Mouse (Mus musculus): Measurements from ENCODE around the gene Crhr1. TPM values are rescaled to one million over a fixed set of nuclear protein-coding genes. Genes with fewer than 3 reads are reported as not detected.
"Not testable (repeated sequence)": the region's sequence is repeated elsewhere in the genome, so short reads cannot be mapped to it uniquely, and the experiment has no call there.

Crhr1 gene
- total RNA-seq, 2 experiments from 2014 or later = not detected

GRCm38 (mm10) chr11:104190008-104190407 is 57.4 kb downstream of the Crhr1 start:
- no peak for ATAC-seq (replicated peaks; ENCODE audit: poor library complexity)

- no peak for ATAC-seq (replicated peaks; ENCODE audit: poor library complexity)
These were observed 62.7 kb downstream of the Crhr1 start for GRCm38 (mm10) chr11:104195382-104195781.

GRCm38 (mm10) chr11:104195791-104196190 is 63.1 kb downstream of the Crhr1 start:
- peak; percentile 97 for ATAC-seq (replicated peaks; ENCODE audit: poor library complexity)

- ATAC-seq (replicated peaks; ENCODE audit: poor library complexity) = peak; percentile 47; the same call in 1 of the 2 replicates
These were observed 65.2 kb downstream of the Crhr1 start for GRCm38 (mm10) chr11:104197861-104198260.

- no peak for ATAC-seq (replicated peaks; ENCODE audit: poor library complexity)
These were observed 70.6 kb downstream of the Crhr1 start for GRCm38 (mm10) chr11:104203271-104203670.

GRCm38 (mm10) chr11:104206573-104206972 is 73.9 kb downstream of the Crhr1 start:
- no peak for ATAC-seq (replicated peaks; ENCODE audit: poor library complexity)

GRCm38 (mm10) chr11:104209041-104209440 is 76.4 kb downstream of the Crhr1 start:
- ATAC-seq (replicated peaks; ENCODE audit: poor library complexity) = no peak

GRCm38 (mm10) chr11:104211251-104211650 is 78.6 kb downstream of the Crhr1 start:
- no peak for ATAC-seq (replicated peaks; ENCODE audit: poor library complexity)

- not testable (repeated sequence) for ATAC-seq (replicated peaks; ENCODE audit: poor library complexity)
These were observed 81.5 kb downstream of the Crhr1 start for GRCm38 (mm10) chr11:104214128-104214527.

- ATAC-seq (replicated peaks; ENCODE audit: poor library complexity) = no peak
These were observed 85.4 kb downstream of the Crhr1 start for GRCm38 (mm10) chr11:104218075-104218474.

- no peak for ATAC-seq (replicated peaks; ENCODE audit: poor library complexity)
These were observed 87.6 kb downstream of the Crhr1 start for GRCm38 (mm10) chr11:104220291-104220690.

- ATAC-seq (replicated peaks; ENCODE audit: poor library complexity) = no peak
These were observed 89.1 kb downstream of the Crhr1 start for GRCm38 (mm10) chr11:104221751-104222150.

GRCm38 (mm10) chr11:104223301-104223700 is 90.6 kb downstream of the Crhr1 start:
- no peak for ATAC-seq (replicated peaks; ENCODE audit: poor library complexity)

Other genes starting within 250 kb of the Crhr1 start
- 20.3 and 28.4 TPM in 2 replicates for gene Nsf, start 178.8 kb upstream of the Crhr1 start, total RNA-seq (2015)
- gene Nsf, start 178.8 kb upstream of the Crhr1 start, total RNA-seq (2017) = 32.5 and 35.8 TPM in 2 replicates
- gene Arf2, start 166.1 kb upstream of the Crhr1 start, total RNA-seq (2015) = 16.3 and 22.2 TPM in 2 replicates
- gene Arf2, start 166.1 kb upstream of the Crhr1 start, total RNA-seq (2017) = 25.8 and 28.1 TPM in 2 replicates
- gene Sppl2c, start 53.5 kb downstream of the Crhr1 start, total RNA-seq (2015) = not detected in 2 replicates
- not detected in 2 replicates for gene Sppl2c, start 53.5 kb downstream of the Crhr1 start, total RNA-seq (2017)
- 0.27 TPM in 1 of 2 replicates, not detected in the other for gene Mapt, start 98.5 kb downstream of the Crhr1 start, total RNA-seq (2015)
- 0.27 TPM in 1 of 2 replicates, not detected in the other for gene Mapt, start 98.5 kb downstream of the Crhr1 start, total RNA-seq (2017)

All from megakaryocyte progenitor cell, adult 5-6 weeks (primary cell).